Mouse (Mus musculus) G1E (cell line): ENCODE data around the gene Socs3.

Source experiments
- CTCF ChIP-seq: IDR thresholded peaks from 2 replicates; pipeline ENCODE4 v1.5.1; 2012; ENCODE audit warnings: low read depth, low read length, inconsistent platforms, mixed read lengths
- GATA2 ChIP-seq: IDR thresholded peaks from 2 replicates; pipeline ENCODE4 v1.6.1; 2012; ENCODE audit warnings: low read depth, low read length, inconsistent platforms, borderline replicate concordance
- TAL1 ChIP-seq: conservative IDR thresholded peaks from 2 replicates; pipeline ENCODE4 v1.6.1; 2012; ENCODE audit warnings: low read depth, low read length, inconsistent platforms, mixed read lengths

DNA sequence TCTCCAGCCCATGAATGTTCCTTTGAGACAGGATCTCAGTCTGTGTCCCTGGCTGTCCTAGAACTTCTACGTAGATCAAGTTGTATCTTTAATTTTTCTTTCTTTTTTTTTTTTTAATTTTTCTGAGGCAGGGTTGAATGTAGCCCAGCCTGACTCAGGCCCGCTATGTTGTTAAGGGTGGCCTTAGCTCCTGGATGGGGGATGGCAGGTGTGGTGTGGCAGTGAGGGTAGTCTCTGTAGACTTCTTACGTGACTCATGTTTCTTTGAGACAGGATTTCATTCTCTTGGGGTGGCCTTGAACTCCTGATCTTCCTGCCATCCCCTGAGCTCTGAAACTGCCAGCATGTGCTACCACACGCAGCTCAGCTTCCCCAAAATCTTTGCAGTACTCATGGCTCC, 19.4 kb upstream of the Socs3 start:
- TF ChIP-seq GATA2 (no peak), CTCF (no peak), TAL1 (no peak)
